Mouse (Mus musculus) lung, postnatal 0 days (tissue): Measurements from ENCODE around the gene Glg1. TPM values are rescaled to one million over a fixed set of nuclear protein-coding genes. Genes with fewer than 3 reads are reported as not detected.
A peak's percentile ranks its signal among the peaks of the same experiment; 100 is the strongest.
"Not testable (repeated sequence)": the region's sequence is repeated elsewhere in the genome, so short reads cannot be mapped to it uniquely, and the experiment has no call there.

Experiments used
- ATAC-seq: fragments of 200-750 bp; cut with Nextera tagmentation; 2 replicates; pipeline ENCODE4 v1.8.0; 2017; ENCODE audit warnings: moderate library complexity
- DNase-seq: peaks from one replicate; pipeline ENCODE4 v3.0.0-alpha.2; 2016; ENCODE audit warnings: low spot score
- H3K27ac ChIP-seq: fragments of 300-500 bp; sonication (generic); 2 replicates; pipeline ENCODE4 v1.5.1; 2014; ENCODE audit warnings: antibody characterized with exemption, mild to moderate bottlenecking, low read length, mixed read lengths
- H3K27me3 ChIP-seq: fragments of 300-500 bp; sonication (generic); replicated peaks from 2 replicates; pipeline ENCODE4 v1.6.1; 2014; ENCODE audit warnings: low read length, mixed read lengths; ENCODE audit not compliant: insufficient read depth
- H3K36me3 ChIP-seq: fragments of 300-500 bp; sonication (generic); 2 replicates; pipeline ENCODE4 v1.6.1; 2014; ENCODE audit warnings: low read length, mixed read lengths; ENCODE audit not compliant: insufficient read depth
- H3K4me1 ChIP-seq: fragments of 300-500 bp; sonication (generic); 2 replicates; pipeline ENCODE4 v1.6.1; 2014; ENCODE audit warnings: antibody characterized with exemption, low read depth, low read length, mixed read lengths; ENCODE audit not compliant: insufficient read depth
- H3K4me2 ChIP-seq: fragments of 300-500 bp; sonication (generic); replicated peaks from 2 replicates; pipeline ENCODE4 v1.6.1; 2014; ENCODE audit warnings: low read depth, mild to moderate bottlenecking, low read length, moderate library complexity, mixed read lengths
- H3K4me3 ChIP-seq: fragments of 300-500 bp; sonication (generic); 2 replicates; pipeline ENCODE4 v1.5.1; 2014; ENCODE audit warnings: low read depth, low read length
- H3K9ac ChIP-seq: fragments of 300-500 bp; sonication (generic); replicated peaks from 2 replicates; pipeline ENCODE4 v1.6.1; 2014; ENCODE audit warnings: low read depth, mild to moderate bottlenecking
- H3K9me3 ChIP-seq: fragments of 300-500 bp; sonication (generic); 2 replicates; pipeline ENCODE4 v1.6.1; 2016; ENCODE audit warnings: low read length, mixed read lengths
- CTCF ChIP-seq: IDR thresholded peaks from 2 replicates; pipeline ENCODE4 v1.5.1; 2016; ENCODE audit warnings: antibody characterized with exemption, mild to moderate bottlenecking
- EP300 ChIP-seq: IDR thresholded peaks from 2 replicates; pipeline ENCODE4 v1.6.1; 2016; ENCODE audit warnings: antibody characterized with exemption, mild to moderate bottlenecking, control low read depth
- WGBS: fragments of 180-500 bp; shearing (Covaris S2); extraction: QIAGEN DNeasy Blood & Tissue Kit; methylation state at CpG from one replicate; pipeline ENCODE4 v1.1.7; 2014; 5-methylcytosine and 5-hydroxymethylcytosine counted together
- polyA plus RNA-seq: library from polyadenylated mRNA; unstranded; fragments of >200 nt; fragmentation: Nextera tagmentation; extraction: Ambion mirVana; gene quantifications from 2 replicates; pipeline ENCODE4 v1.2.1, GENCODE M21; 2015

Gene Glg1
- polyA plus RNA-seq, 1 experiment from 2014 or later = 41.6 TPM

GRCm38 (mm10) chr8:111185472-111185947 is 73.5 kb downstream of the Glg1 start:
- no peak for TF ChIP-seq EP300
- TF ChIP-seq CTCF = no peak
- Histone ChIP-seq H3K4me3 (no peak overlapping the region), H3K9ac (no peak overlapping the region), H3K9me3 (no peaks in the 10 kb centered on the region), H3K27ac (no peak overlapping the region), H3K36me3 (peaks cover 9% of the 10 kb centered on the region; the same call in 1 of the 2 replicates), H3K4me2 (no peak overlapping the region), H3K27me3 (no peaks in the 10 kb centered on the region), H3K4me1 (no peaks in the 10 kb centered on the region)
- WGBS = 52% methylated on average over 4 of the region's 4 CpGs
- ATAC-seq (no peak), DNase-seq (no peak)

GRCm38 (mm10) chr8:111171661-111172060 is 87.4 kb downstream of the Glg1 start:
- Histone ChIP-seq H3K9ac (no peak overlapping the region), H3K9me3 (no peaks in the 10 kb centered on the region), H3K27me3 (no peaks in the 10 kb centered on the region), H3K36me3 (peaks cover 37% of the 10 kb centered on the region), H3K4me3 (no peak overlapping the region), H3K4me1 (no peaks in the 10 kb centered on the region), H3K27ac (no peak overlapping the region), H3K4me2 (no peak overlapping the region)
- 84% methylated on average over 5 of the region's 5 CpGs for WGBS
- TF ChIP-seq EP300 (no peak), CTCF (no peak)
- ATAC-seq (no peak), DNase-seq (no peak)

- H3K9ac ChIP-seq = no peak overlapping the region
- no peak for TF ChIP-seq EP300
- TF ChIP-seq CTCF = peak; percentile 75
- no peaks in the 10 kb centered on the region for H3K9me3 ChIP-seq
- H3K4me1 ChIP-seq = no peaks in the 10 kb centered on the region
- 49% methylated on average over 14 of the region's 14 CpGs for WGBS
- no peak overlapping the region for H3K4me3 ChIP-seq
- no peaks in the 10 kb centered on the region for H3K27me3 ChIP-seq
- no peak overlapping the region for H3K27ac ChIP-seq
- peaks cover 51% of the 10 kb centered on the region for H3K36me3 ChIP-seq
- DNase-seq (peak; percentile 46), ATAC-seq (peak; percentile 37; the same call in 1 of the 2 replicates)
- H3K4me2 ChIP-seq = no peak overlapping the region
Observed at GRCm38 (mm10) chr8:111157617-111158016, 101.4 kb downstream of the Glg1 start.

- WGBS = 91% methylated on average over 8 of the region's 8 CpGs
Observed at GRCm38 (mm10) chr8:111155721-111156436, 103.1 kb downstream of the Glg1 start.

DNA sequence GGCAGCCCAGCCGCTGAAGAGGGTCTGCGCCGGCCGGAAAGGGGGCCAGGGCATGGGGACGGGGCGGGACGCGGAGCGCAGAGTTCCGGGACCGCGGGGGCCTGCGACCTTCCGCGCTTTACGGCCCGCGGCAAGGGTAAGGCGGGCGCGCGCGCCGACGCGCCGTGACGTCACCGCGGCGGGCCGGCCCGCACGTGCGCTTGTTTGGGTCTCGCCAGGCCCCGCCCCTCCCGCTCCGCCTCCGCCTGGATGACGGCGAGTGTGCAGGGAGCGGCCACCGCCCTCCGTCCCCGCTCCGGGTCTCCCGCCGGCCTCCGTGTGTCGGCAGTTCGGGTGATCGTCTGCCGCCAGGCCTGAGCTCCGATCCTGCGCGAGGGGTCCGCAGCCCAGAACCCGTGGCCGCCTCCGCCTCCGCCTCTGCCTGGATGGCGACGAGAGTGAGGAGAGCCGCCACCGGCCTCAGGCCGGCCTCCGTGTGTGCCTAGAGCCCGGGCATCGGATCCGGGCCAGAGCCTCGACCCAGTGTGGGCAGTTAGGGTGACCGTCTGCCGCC is 113.5 kb downstream of the Glg1 start:
- H3K4me3 ChIP-seq = peak overlapping the region; percentile 68
- not testable (repeated sequence) for H3K4me1 ChIP-seq, H3K9me3 ChIP-seq, H3K36me3 ChIP-seq, H3K27me3 ChIP-seq
- ATAC-seq = peak; percentile 98
- peak overlapping the region; percentile 82 for H3K4me2 ChIP-seq
- peak; percentile 95 for DNase-seq
- under 1% methylated on average over 38 of the region's 74 CpGs for WGBS
- peak overlapping the region; percentile 82 for H3K9ac ChIP-seq
- peak overlapping the region; percentile 73 for H3K27ac ChIP-seq

More at GRCm38 (mm10) chr8:111155721-111156436, 103.1 kb downstream of the Glg1 start:
- no peak for ATAC-seq
- Histone ChIP-seq H3K4me1 (no peaks in the 10 kb centered on the region), H3K9me3 (no peaks in the 10 kb centered on the region), H3K9ac (no peak overlapping the region), H3K27ac (no peak overlapping the region), H3K4me2 (no peak overlapping the region), H3K4me3 (no peak overlapping the region), H3K36me3 (peaks cover 37% of the 10 kb centered on the region), H3K27me3 (no peaks in the 10 kb centered on the region)
- TF ChIP-seq EP300 (no peak), CTCF (no peak)
- no peak for DNase-seq

GRCm38 (mm10) chr8:111144901-111145459 is 114.0 kb downstream of the Glg1 start:
- H3K27ac ChIP-seq = not testable (repeated sequence)

More at GRCm38 (mm10) chr8:111144901-111145459, 114.0 kb downstream of the Glg1 start:
- H3K36me3 ChIP-seq, H3K4me1 ChIP-seq, H3K27me3 ChIP-seq, H3K9me3 ChIP-seq: not testable (repeated sequence)
- peak; percentile 53 for ATAC-seq
- peak; percentile 10 for DNase-seq
- Histone ChIP-seq H3K4me2 (peak overlapping the region; percentile 68), H3K9ac (peak overlapping the region; percentile 48), H3K4me3 (peak overlapping the region; percentile 68)
- under 1% methylated on average over 39 of the region's 63 CpGs for WGBS
